Mouse (Mus musculus): ENCODE data around the gene Fam117a.

Fam117a gene

DNA sequence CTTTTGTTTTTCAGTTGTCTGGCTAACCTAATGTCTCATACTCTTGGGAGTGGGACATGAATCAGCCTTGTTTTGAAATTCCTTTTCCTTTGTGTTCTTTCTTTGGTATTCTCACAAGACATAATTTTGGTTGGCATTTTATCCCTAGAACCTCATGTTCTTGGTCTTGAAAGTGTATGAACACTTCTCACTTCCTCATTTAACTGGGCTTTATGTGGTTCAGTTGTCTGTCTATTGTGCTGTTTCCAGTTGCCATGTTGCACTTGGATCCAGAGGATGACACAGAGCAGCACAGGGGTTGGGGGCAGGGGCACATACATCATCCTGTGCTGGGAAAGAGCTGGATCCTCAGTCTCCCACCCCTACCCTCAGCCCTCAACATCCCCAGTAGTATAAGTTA, 79.1 kb downstream of the Fam117a start:
- no peak for DNase-seq (ENCODE audit: low read depth, low spot score)

- no peak for DNase-seq (ENCODE audit: low read depth, low spot score)
Observed at GRCm38 (mm10) chr11:95417341-95417740, 80.5 kb downstream of the Fam117a start.

- DNase-seq (ENCODE audit: low read depth, low spot score) = no peak
Observed at GRCm38 (mm10) chr11:95420880-95421435, 84.1 kb downstream of the Fam117a start.

DNA sequence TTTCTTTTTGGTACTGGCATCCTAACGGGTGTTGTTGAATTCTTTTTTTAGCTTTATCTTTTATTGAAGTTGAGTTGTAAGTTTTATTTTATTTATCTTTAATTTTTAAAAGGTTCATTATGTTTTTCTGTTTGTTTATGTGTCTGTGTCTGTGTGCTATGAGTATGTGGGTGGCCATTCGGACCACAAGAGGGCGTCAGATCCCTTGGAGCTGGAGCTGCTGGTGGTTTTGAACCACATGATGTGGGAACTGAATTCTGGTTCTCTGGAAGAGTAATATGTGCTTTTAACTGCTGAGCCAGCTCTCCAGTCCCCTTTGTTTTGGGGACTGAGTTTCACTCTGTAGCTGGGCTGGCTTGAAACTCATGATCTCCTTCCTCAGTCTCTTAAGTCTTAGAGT, 86.7 kb downstream of the Fam117a start:
- DNase-seq (ENCODE audit: low read depth, low spot score) = no peak

- no peak for DNase-seq (ENCODE audit: low read depth, low spot score)
Observed at GRCm38 (mm10) chr11:95431344-95431743, 94.5 kb downstream of the Fam117a start.
